Mouse (Mus musculus) kidney, postnatal 4 days (tissue): Measurements from ENCODE around the gene Usp16.

Experiments
- DNase-seq, 2 experiments: peaks; one replicate each; pipeline ENCODE4 v3.0.0; 2021; ENCODE audit warnings: mixed read lengths in 2 of 2

Gene Usp16

DNA sequence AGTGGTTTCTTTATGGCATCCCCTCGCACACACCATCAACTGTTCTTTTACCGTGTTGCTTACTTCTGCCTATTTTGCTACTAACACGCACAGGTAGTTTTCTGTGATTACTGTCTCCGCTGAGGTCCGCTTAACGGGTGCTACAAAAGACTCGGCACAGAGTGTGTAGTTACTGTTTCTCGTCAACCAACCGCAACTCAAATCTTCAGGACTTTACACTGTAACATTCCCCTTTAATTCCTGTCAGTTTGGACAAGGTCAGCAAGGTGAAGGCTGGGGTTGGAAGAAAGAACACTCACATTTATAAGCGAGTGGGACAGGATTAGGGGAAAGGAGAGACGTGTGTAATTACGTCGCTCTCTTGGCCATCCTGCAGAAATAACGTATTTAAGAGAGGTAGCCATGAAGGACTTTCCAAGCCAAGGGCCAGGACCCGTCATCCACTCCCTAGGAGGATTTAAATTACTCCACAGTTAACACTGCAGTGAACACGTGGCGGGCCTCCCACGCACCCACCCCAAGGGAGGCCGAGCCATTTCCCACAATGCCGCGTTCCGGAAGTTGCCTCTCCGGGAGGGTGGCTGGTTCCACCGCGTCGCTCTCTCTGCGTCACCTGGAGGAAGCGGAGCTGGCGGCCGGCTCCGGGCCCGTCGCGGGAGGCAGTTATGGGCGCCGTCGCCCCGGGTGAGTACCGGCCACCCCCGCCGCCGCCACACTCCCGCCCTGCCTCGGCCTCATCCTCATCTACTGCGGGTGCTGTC, at the start of gene Usp16:
TSS of gene Usp16 (plus strand) at position 285 of the 761 bp plus-strand sequence.
- peak; percentile 95 to 96 for DNase-seq

DNA sequence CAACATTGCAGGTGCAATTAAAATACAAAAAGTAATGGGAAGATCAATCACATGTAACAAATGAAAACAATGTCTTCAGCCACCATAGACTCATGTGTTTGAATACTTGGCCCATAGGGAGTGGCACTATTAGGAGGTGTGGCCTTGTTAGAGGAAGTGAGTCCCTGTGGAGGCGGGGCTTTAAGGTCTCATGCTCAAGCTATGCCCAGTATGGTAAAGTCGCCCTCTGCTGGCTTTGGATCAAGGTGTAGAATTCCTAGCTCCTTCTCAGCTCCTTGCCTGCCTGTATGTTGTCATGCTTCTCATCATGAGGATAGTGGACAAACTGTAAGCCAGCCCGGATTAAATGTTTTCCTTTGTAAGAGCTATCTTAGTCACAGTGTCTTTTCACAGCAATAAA, 49.5 kb upstream of the Usp16 start:
- DNase-seq: peak; percentile 20 to 47

- no peak for DNase-seq
Measured at GRCm38 (mm10) chr16:87420662-87421061, 33.8 kb upstream of the Usp16 start.

GRCm38 (mm10) chr16:87427516-87427915, 27.0 kb upstream of the Usp16 start:
- no peak for DNase-seq

DNA sequence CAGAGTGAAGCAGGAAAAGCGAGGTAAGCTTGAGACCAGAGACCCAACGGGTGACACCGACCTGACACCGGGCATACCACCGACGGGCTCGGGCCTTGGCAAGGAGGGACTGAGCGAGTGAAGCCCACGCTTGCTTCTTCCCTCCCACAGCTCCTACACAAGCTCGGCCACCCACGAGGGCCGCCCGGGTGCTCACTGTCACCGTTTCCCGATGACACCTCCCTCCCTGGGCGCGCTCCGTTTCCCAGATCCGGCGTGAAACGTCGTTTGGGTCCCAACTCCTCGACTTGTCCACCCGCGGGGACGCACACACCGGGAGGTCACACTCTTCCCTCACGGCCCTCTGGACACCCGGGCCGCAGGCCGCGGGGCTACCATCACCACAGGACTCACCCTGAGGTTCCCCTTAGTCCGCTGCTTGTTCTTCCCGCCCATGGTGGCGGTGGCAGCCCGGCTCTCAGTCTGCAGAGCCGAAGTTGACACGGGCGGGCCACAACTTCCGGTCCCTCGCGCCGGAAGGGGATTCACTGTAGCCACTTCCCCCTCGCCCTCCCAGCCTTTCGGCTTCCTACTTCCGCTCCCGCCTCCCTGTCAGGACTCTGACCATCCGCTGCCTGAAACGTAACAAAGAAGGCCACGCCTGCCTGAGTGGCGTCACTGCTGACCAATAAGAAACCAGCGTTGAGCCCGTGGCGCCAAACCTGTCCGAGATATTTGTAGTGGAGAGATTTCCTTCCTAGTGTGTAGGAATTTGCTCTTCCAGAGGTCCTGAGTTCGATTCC, 22.3 kb upstream of the Usp16 start, which contains the start of gene Ltn1:
TSS of gene Ltn1 (minus strand) at position 580 of the 782 bp plus-strand sequence.
- DNase-seq: peak; percentile 98 to 99

GRCm38 (mm10) chr16:87434266-87434665, 20.2 kb upstream of the Usp16 start:
- no peak for DNase-seq

DNA sequence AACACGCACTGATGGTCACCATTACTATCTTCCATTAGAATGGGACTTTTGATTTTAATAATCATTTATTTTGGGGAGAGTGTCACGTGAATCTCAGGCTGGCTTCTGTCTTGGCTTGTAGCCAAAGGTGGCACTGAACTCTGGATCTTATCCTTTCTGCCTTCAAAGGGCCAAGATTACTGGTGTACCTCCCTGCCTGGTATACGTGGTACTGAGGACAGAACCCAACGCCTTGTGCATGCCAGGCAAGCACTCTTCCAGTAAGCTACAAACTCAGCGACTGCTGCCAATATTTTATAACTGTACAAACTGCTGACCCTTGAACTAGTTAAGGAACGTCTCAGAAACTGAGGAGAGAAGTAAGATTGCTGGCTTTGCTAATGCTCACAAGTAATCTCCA, 19.6 kb upstream of the Usp16 start:
- DNase-seq: no peak

DNA sequence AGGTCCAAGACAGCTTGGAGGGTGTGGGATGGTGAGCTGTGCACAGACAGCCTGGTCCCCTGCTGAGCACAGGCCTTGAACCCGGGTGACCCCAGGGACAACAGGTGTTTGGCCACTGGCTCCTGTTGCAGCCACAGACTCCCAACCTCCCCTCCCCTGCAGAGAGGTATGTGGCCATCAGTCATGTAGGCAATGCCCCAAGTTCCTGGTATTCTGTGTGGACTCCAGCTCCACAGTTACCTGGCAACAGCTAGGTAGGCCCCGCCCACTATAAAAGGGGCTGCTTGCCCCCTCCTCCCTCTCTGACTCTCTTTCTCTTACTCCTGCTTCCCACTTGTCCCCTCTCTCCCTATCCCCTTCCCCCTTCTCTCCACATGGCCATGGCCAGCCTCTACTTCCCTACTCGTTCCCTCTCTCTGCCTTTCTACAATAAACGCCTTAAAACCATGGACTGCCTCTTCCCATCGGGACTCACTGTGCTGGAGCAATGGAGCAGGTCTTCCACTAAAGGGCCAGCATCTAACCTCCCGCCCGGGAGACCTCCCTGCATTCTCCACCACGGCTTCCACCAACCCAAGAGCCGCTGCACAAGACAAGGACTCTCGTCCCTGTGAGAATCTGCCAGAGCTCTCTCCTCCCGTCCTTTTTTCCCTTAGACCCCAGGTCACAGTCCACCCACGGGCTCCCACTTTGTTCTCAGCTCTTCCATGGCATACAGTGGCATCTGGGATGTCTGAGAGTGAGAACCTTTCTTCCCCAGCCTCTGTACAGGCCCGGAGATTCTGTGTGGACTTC, 18.9 kb upstream of the Usp16 start:
- no peak for DNase-seq

DNA sequence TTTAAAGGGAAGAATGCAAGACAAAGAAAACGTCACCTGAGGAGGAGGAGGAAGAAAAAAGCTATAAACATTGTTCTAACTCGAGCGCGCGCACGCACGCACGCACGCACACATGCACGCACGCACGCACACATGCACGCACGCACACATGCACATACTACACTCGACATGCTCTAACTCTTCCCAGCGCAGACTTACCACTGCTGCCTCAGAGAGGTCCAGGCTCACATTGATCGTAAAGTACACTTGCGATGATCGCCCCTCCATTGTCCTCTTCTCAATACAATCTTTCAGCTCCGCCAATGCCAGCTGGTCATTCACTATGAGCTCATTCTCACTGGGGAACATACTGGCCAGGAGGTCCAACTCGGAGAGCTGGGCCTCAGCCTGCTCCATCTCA, 17.4 kb upstream of the Usp16 start:
- DNase-seq: no peak

- no peak for DNase-seq
Measured at GRCm38 (mm10) chr16:87438697-87439096, 15.8 kb upstream of the Usp16 start.

- peak; percentile 95 to 97 for DNase-seq
Measured at GRCm38 (mm10) chr16:87440184-87440686, 14.3 kb upstream of the Usp16 start, which contains the start of gene Rwdd2b. Rwdd2b (minus strand) TSS chr16:87440573.

- DNase-seq: peak; percentile 15 to 48
Measured at GRCm38 (mm10) chr16:87441089-87441488, 13.4 kb upstream of the Usp16 start.

DNA sequence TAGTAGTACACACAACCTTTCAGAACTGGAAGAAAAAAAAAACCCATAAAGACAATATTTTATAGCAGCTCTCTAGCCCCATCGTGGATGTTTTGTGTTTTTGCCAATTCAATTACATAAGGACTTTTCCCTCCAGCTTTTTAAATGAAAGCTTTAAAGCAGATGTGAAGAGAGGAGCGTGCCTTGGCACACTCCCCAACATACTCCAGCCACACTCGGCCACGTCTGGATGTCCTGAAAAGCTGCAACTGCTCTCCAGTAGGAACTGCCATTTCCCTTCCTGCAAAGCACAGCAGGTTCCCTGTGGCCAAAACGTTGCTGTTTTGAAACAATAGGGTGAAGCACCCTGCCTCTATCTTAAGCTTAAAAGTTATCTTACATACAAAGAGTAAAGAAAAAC, 12.2 kb upstream of the Usp16 start:
- DNase-seq: peak; percentile 45 to 61

- DNase-seq: no peak
Measured at GRCm38 (mm10) chr16:87443245-87443644, 11.3 kb upstream of the Usp16 start.

GRCm38 (mm10) chr16:87444071-87444470, 10.4 kb upstream of the Usp16 start:
- DNase-seq: no peak

- no peak for DNase-seq
Measured at GRCm38 (mm10) chr16:87445110-87445509, 9.4 kb upstream of the Usp16 start.

DNA sequence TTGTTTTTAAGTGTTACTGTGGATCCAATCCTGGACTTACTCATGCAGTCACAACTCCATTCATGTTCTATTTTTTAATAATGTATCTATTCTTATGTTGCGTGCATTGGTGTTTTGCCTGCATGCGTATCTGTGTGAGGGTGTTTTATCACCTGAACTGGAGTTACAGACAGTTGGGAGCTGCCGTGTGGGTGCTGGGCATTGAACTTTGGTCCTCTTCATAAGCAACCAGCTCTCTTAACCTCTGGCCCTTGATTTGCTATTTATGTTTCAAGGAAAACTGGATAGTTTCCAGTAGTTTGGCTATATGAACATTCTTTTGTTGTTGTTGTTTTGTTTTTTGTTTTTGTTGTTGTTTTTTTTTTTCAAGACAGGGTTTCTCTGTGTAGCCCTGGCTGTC, 9.0 kb upstream of the Usp16 start:
- DNase-seq: no peak

DNA sequence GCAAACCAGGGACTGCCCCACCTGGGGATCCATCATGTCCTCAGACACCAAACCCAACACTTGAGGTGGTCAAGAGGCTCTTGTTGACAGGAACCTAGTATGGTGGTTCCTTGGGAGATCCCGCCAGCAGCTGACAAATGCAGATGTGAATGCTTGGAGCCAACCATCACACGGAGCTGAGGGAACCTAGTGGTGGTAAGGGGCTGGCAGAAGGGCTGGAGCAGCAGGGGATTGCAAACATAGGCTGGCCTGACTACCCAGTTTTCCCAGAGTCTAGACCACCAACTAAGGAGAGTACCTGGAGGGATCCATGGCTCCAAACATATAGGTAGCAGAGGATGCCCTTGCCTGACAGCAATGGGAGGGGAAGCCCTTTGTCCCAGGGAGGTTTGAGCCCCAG, 1.3 kb upstream of the Usp16 start:
- no peak for DNase-seq

DNA sequence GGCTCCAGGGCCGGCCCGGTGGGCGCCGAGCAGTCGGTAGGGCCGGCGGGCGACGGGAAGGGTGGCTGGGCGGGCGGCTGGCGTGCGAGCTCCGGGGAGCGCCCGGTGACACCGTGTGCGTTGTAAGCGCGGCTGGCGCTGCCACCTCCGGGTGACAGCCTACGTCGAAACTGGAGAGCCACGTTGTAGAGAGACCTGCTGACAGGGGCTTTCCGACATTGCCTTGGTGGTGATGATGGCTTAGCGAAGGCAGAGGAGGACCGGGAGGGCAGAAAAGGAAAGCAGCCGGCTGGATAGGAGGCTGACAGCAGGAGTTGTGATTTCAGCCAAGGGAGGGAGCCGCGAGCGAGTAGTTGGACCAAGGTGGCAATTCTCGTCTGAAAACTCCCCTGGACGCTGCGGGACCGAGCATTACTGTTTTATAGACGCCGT, 693 bp downstream of the Usp16 start:
- DNase-seq: no peak

GRCm38 (mm10) chr16:87458752-87459151, 4.2 kb downstream of the Usp16 start:
- no peak for DNase-seq

- no peak for DNase-seq
Measured at GRCm38 (mm10) chr16:87470579-87470978, 16.1 kb downstream of the Usp16 start.

DNA sequence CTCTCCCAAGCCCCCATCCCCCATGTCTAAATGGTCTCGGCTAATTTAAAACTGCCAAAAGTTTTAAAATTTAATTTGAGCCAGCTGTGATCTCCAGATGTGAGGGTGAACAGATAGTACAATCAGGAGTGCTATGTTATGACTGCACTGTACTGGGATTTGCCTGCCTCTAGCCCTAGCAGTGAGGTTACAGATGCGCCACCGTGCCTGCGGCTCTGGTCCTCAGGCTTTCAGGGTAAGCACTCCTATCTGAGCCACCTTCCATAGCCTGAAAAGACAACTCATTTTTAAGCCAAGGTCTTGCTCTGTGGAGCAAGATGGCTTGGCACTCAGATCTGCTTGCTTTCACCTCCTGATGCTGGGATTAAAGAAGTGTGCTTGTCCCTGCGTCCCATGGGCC, 29.9 kb downstream of the Usp16 start:
- DNase-seq: no peak

DNA sequence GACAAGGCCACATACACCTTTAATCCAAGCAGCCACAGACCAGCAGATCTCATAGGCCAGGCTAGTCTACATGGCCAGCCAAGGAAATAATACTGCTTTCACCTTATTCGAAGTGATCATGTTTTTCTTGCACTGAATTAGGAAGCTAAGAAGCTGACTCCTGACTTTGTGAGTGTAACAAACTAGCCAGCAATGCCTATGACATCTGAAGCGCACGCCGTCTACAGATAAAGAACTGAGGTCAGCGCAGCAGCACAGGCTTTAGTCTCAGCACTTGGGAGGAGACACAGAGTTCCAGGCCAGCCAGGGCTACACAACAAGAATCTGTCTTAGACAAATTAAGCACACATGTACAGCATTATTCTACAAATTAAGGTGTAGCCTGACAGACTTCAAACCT, 32.2 kb downstream of the Usp16 start:
- DNase-seq: no peak
